Mouse (Mus musculus) spleen, adult 2 months (tissue): ENCODE measurements around the gene Prkar1a.

ENCODE experiments used
- CTCF ChIP-seq: fragments of 200-500 bp; IDR thresholded peaks from 2 replicates; pipeline ENCODE4 v1.5.1; 2011; ENCODE audit warnings: mild to moderate bottlenecking, inconsistent platforms; ENCODE audit not compliant: insufficient read depth, insufficient read length, insufficient replicate concordance; ENCODE audit errors: extremely low read depth
- POLR2A ChIP-seq: fragments of 200-500 bp; IDR thresholded peaks from 2 replicates; pipeline ENCODE4 v1.6.1; 2011; ENCODE audit warnings: low read depth, low read length, inconsistent platforms

- no peak for TF ChIP-seq POLR2A
- TF ChIP-seq CTCF: no peak
Measured at GRCm38 (mm10) chr11:109682221-109682620, 33.0 kb downstream of the Prkar1a start.
